Mouse (Mus musculus) neural tube, embryonic 12.5 days (tissue): ENCODE results near the gene Limk1. TPM values are rescaled to one million over a fixed set of nuclear protein-coding genes. Genes with fewer than 3 reads are reported as not detected.
"Not testable (repeated sequence)": the region's sequence is repeated elsewhere in the genome, so short reads cannot be mapped to it uniquely, and the experiment has no call there.

ENCODE experiments used
- ATAC-seq: fragments of 200-750 bp; cut with Nextera tagmentation; 2 replicates; pipeline ENCODE4 v1.8.0; 2017; ENCODE audit warnings: low read depth, mild to moderate bottlenecking, moderate TSS enrichment, moderate library complexity; ENCODE audit not compliant: low FRiP score
- H3K27ac ChIP-seq: fragments of 300-500 bp; sonication (generic); 2 replicates; pipeline ENCODE4 v1.5.1; 2016
- H3K27me3 ChIP-seq: fragments of 300-500 bp; sonication (generic); replicated peaks from 2 replicates; pipeline ENCODE4 v1.6.1; 2016; ENCODE audit warnings: mild to moderate bottlenecking
- H3K36me3 ChIP-seq: fragments of 300-500 bp; sonication (generic); 2 replicates; pipeline ENCODE4 v1.6.1; 2016; ENCODE audit warnings: mild to moderate bottlenecking
- H3K4me1 ChIP-seq: fragments of 300-500 bp; sonication (generic); 2 replicates; pipeline ENCODE4 v1.6.1; 2016
- H3K4me2 ChIP-seq: fragments of 300-500 bp; sonication (generic); replicated peaks from 2 replicates; pipeline ENCODE4 v1.6.1; 2016; ENCODE audit warnings: mild to moderate bottlenecking
- H3K4me3 ChIP-seq: fragments of 300-500 bp; sonication (generic); 2 replicates; pipeline ENCODE4 v1.5.1; 2016
- H3K9ac ChIP-seq: fragments of 300-500 bp; sonication (generic); 2 replicates; pipeline ENCODE4 v1.6.1; 2016; ENCODE audit warnings: mild to moderate bottlenecking
- H3K9me3 ChIP-seq: fragments of 300-500 bp; sonication (generic); 2 replicates; pipeline ENCODE4 v1.6.1; 2016; ENCODE audit warnings: mild to moderate bottlenecking
- WGBS: fragments of 180-500 bp; shearing (Covaris S2); methylation state at CpG from one replicate; pipeline ENCODE4 v1.1.7; 2016; 5-methylcytosine and 5-hydroxymethylcytosine counted together
- polyA plus RNA-seq: library from polyadenylated mRNA; unstranded; fragments of >200 nt; fragmentation: Nextera tagmentation; extraction: Ambion mirVana; gene quantifications from 2 replicates; pipeline ENCODE4 v1.2.1, GENCODE M21; 2016

Limk1 gene
- polyA plus RNA-seq, 1 experiment from 2014 or later, result 18.8 TPM

- no peak for ATAC-seq
- H3K9me3 ChIP-seq, result no peaks in the 10 kb centered on the region
- H3K9ac ChIP-seq, result peak overlapping the region; percentile 33; the same call in 1 of the 2 replicates
- peaks cover 30% of the 10 kb centered on the region for H3K36me3 ChIP-seq
- H3K27ac ChIP-seq, result no peak overlapping the region
- 77% methylated on average over 5 of the region's 5 CpGs for WGBS
- H3K27me3 ChIP-seq, result no peaks in the 10 kb centered on the region
- peak overlapping the region; percentile 72; the same call in 1 of the 2 replicates for H3K4me2 ChIP-seq
- H3K4me1 ChIP-seq, result peaks cover 43% of the 10 kb centered on the region
- no peak overlapping the region for H3K4me3 ChIP-seq
Measured at GRCm38 (mm10) chr5:134674977-134675376, 13.4 kb downstream of the Limk1 start.

- Histone ChIP-seq H3K4me3 (no peak overlapping the region), H3K27ac (no peak overlapping the region), H3K36me3 (peaks cover 45% of the 10 kb centered on the region), H3K27me3 (no peaks in the 10 kb centered on the region), H3K9ac (no peak overlapping the region), H3K4me2 (no peak overlapping the region), H3K9me3 (no peaks in the 10 kb centered on the region), H3K4me1 (peaks cover 39% of the 10 kb centered on the region)
- no peak for ATAC-seq
- 93% methylated on average over 6 of the region's 6 CpGs for WGBS
Measured at GRCm38 (mm10) chr5:134672611-134673010, 15.8 kb downstream of the Limk1 start.

- ATAC-seq, result no peak
- Histone ChIP-seq H3K27ac (peak overlapping the region; percentile 69; the same call in 1 of the 2 replicates), H3K4me2 (no peak overlapping the region), H3K9me3 (no peaks in the 10 kb centered on the region), H3K4me3 (no peak overlapping the region), H3K4me1 (peaks cover 38% of the 10 kb centered on the region), H3K9ac (no peak overlapping the region), H3K36me3 (peaks cover 47% of the 10 kb centered on the region), H3K27me3 (no peaks in the 10 kb centered on the region)
- 88% methylated on average over 1 of the region's 1 CpGs for WGBS
Measured at GRCm38 (mm10) chr5:134672198-134672516, 16.2 kb downstream of the Limk1 start.

- WGBS, result 42% methylated on average over 17 of the region's 17 CpGs
Measured at GRCm38 (mm10) chr5:134671335-134672197, 16.8 kb downstream of the Limk1 start.

GRCm38 (mm10) chr5:134669001-134669708 is 19.2 kb downstream of the Limk1 start:
- no peaks in the 10 kb centered on the region for H3K27me3 ChIP-seq
- H3K27ac ChIP-seq, result no peak overlapping the region
- no peak overlapping the region for H3K9ac ChIP-seq
- H3K4me1 ChIP-seq, result peaks cover 14% of the 10 kb centered on the region
- no peak overlapping the region for H3K4me2 ChIP-seq
- H3K4me3 ChIP-seq, result no peak overlapping the region
- peaks cover 77% of the 10 kb centered on the region for H3K36me3 ChIP-seq
- ATAC-seq, result no peak
- no peaks in the 10 kb centered on the region for H3K9me3 ChIP-seq
- 80% methylated on average over 20 of the region's 20 CpGs for WGBS

More at GRCm38 (mm10) chr5:134671335-134672197, 16.8 kb downstream of the Limk1 start:
- H3K9ac ChIP-seq, result no peak overlapping the region
- no peak overlapping the region for H3K4me3 ChIP-seq
- peak overlapping the region; percentile 69 for H3K27ac ChIP-seq
- H3K9me3 ChIP-seq, result no peaks in the 10 kb centered on the region
- H3K36me3 ChIP-seq, result peaks cover 53% of the 10 kb centered on the region
- peaks cover 32% of the 10 kb centered on the region for H3K4me1 ChIP-seq
- no peaks in the 10 kb centered on the region for H3K27me3 ChIP-seq
- ATAC-seq, result peak; percentile 19; the same call in 1 of the 2 replicates
- no peak overlapping the region; the same call in 1 of the 2 replicates for H3K4me2 ChIP-seq

GRCm38 (mm10) chr5:134668495-134668894 is 19.9 kb downstream of the Limk1 start:
- Histone ChIP-seq H3K4me1 (peaks cover 14% of the 10 kb centered on the region), H3K4me3 (no peak overlapping the region), H3K9me3 (no peaks in the 10 kb centered on the region), H3K36me3 (peaks cover 83% of the 10 kb centered on the region), H3K27ac (no peak overlapping the region), H3K4me2 (no peak overlapping the region), H3K27me3 (no peaks in the 10 kb centered on the region), H3K9ac (no peak overlapping the region)
- no peak for ATAC-seq
- 33% methylated on average over 8 of the region's 8 CpGs for WGBS

- H3K36me3 ChIP-seq, result peaks cover 47% of the 10 kb centered on the region
- ATAC-seq, result no peak
- H3K9me3 ChIP-seq, result no peaks in the 10 kb centered on the region
- 0 out of 2 replicates have a peak overlapping the region, but pooled peaks have one; percentile 9 for H3K9ac ChIP-seq
- WGBS, result 74% methylated on average over 4 of the region's 4 CpGs
- no peak overlapping the region for H3K4me3 ChIP-seq
- H3K4me1 ChIP-seq, result no peaks in the 10 kb centered on the region
- no peaks in the 10 kb centered on the region for H3K27me3 ChIP-seq
- H3K4me2 ChIP-seq, result no peak overlapping the region
- H3K27ac ChIP-seq, result no peak overlapping the region
Measured at GRCm38 (mm10) chr5:134656708-134657107, 31.7 kb downstream of the Limk1 start.

GRCm38 (mm10) chr5:134652015-134652414 is 36.4 kb downstream of the Limk1 start:
- Histone ChIP-seq H3K36me3 (peaks cover 8% of the 10 kb centered on the region), H3K4me2 (no peak overlapping the region), H3K27ac (no peak overlapping the region), H3K9ac (no peak overlapping the region), H3K4me1 (no peaks in the 10 kb centered on the region), H3K9me3 (no peaks in the 10 kb centered on the region), H3K4me3 (no peak overlapping the region), H3K27me3 (no peaks in the 10 kb centered on the region)
- ATAC-seq, result no peak
- 57% methylated on average over 7 of the region's 7 CpGs for WGBS

- H3K27ac ChIP-seq, result no peak overlapping the region
- ATAC-seq, result no peak
- no peak overlapping the region for H3K9ac ChIP-seq
- 54% methylated on average over 5 of the region's 5 CpGs for WGBS
- H3K9me3 ChIP-seq, result no peaks in the 10 kb centered on the region
- H3K36me3 ChIP-seq, result no peaks in the 10 kb centered on the region
- H3K27me3 ChIP-seq, result no peaks in the 10 kb centered on the region
- no peaks in the 10 kb centered on the region for H3K4me1 ChIP-seq
- H3K4me2 ChIP-seq, result no peak overlapping the region
- no peak overlapping the region for H3K4me3 ChIP-seq
Measured at GRCm38 (mm10) chr5:134650926-134651325, 37.5 kb downstream of the Limk1 start.

- not testable (repeated sequence) for H3K9ac ChIP-seq, H3K27ac ChIP-seq, H3K4me2 ChIP-seq, H3K4me1 ChIP-seq, H3K27me3 ChIP-seq, H3K36me3 ChIP-seq, ATAC-seq, H3K9me3 ChIP-seq, H3K4me3 ChIP-seq
- 93% methylated on average over 3 of the region's 4 CpGs for WGBS
Measured at GRCm38 (mm10) chr5:134648976-134649375, 39.4 kb downstream of the Limk1 start.

GRCm38 (mm10) chr5:134647394-134647793 is 41.0 kb downstream of the Limk1 start:
- no peaks in the 10 kb centered on the region for H3K9me3 ChIP-seq
- no peak for ATAC-seq
- no peak overlapping the region for H3K27ac ChIP-seq
- H3K4me3 ChIP-seq, result no peak overlapping the region
- H3K9ac ChIP-seq, result no peak overlapping the region
- H3K36me3 ChIP-seq, result no peaks in the 10 kb centered on the region
- 82% methylated on average over 2 of the region's 2 CpGs for WGBS
- no peaks in the 10 kb centered on the region for H3K4me1 ChIP-seq
- no peak overlapping the region for H3K4me2 ChIP-seq
- H3K27me3 ChIP-seq, result no peaks in the 10 kb centered on the region

GRCm38 (mm10) chr5:134646461-134646860 is 41.9 kb downstream of the Limk1 start:
- H3K27ac ChIP-seq, result no peak overlapping the region

More at GRCm38 (mm10) chr5:134646461-134646860, 41.9 kb downstream of the Limk1 start:
- Histone ChIP-seq H3K27me3 (no peaks in the 10 kb centered on the region), H3K9me3 (no peaks in the 10 kb centered on the region), H3K4me3 (no peak overlapping the region), H3K36me3 (no peaks in the 10 kb centered on the region), H3K9ac (no peak overlapping the region), H3K4me2 (no peak overlapping the region), H3K4me1 (no peaks in the 10 kb centered on the region)
- 76% methylated on average over 4 of the region's 4 CpGs for WGBS
- ATAC-seq, result no peak
